Mouse (Mus musculus) kidney, postnatal 36 days (tissue): ENCODE results near the gene Trpc4ap.

ENCODE experiments used
- DNase-seq, 2 experiments: peaks; one replicate each; pipeline ENCODE4 v3.0.0; 2021 to 2022; ENCODE audit warnings: mixed read lengths in 2 of 2

Trpc4ap gene

GRCm38 (mm10) chr2:155691336-155691722 lies 855 bp downstream of the Trpc4ap start:
- DNase-seq = no peak

GRCm38 (mm10) chr2:155689211-155689610 lies 3.0 kb downstream of the Trpc4ap start:
- DNase-seq = no peak

- no peak for DNase-seq
These were observed 4.4 kb downstream of the Trpc4ap start for GRCm38 (mm10) chr2:155687746-155688145.

GRCm38 (mm10) chr2:155686572-155686971 lies 5.6 kb downstream of the Trpc4ap start:
- no peak for DNase-seq

- no peak for DNase-seq
These were observed 8.4 kb downstream of the Trpc4ap start for GRCm38 (mm10) chr2:155683821-155684220.

- no peak for DNase-seq
These were observed 9.0 kb downstream of the Trpc4ap start for GRCm38 (mm10) chr2:155683137-155683536.

- DNase-seq = no peak
These were observed 10.3 kb downstream of the Trpc4ap start for GRCm38 (mm10) chr2:155681874-155682273.

- DNase-seq = no peak
These were observed 11.0 kb downstream of the Trpc4ap start for GRCm38 (mm10) chr2:155681194-155681593.

GRCm38 (mm10) chr2:155680591-155680990 lies 11.6 kb downstream of the Trpc4ap start:
- no peak for DNase-seq

GRCm38 (mm10) chr2:155679586-155680110 lies 12.5 kb downstream of the Trpc4ap start:
- no peak for DNase-seq

- no peak for DNase-seq
These were observed 17.1 kb downstream of the Trpc4ap start for GRCm38 (mm10) chr2:155675118-155675517.

- peak; percentile 66 to 84 for DNase-seq
These were observed 18.6 kb downstream of the Trpc4ap start for GRCm38 (mm10) chr2:155673546-155673945.

GRCm38 (mm10) chr2:155671236-155671635 lies 20.9 kb downstream of the Trpc4ap start:
- peak; percentile 26 to 57 for DNase-seq

- DNase-seq = peak in 1 of 2 experiments; percentile 68
These were observed 23.7 kb downstream of the Trpc4ap start for GRCm38 (mm10) chr2:155668461-155668860.

- DNase-seq = no peak
These were observed 24.3 kb downstream of the Trpc4ap start for GRCm38 (mm10) chr2:155667881-155668280.

- no peak for DNase-seq
These were observed 28.2 kb downstream of the Trpc4ap start for GRCm38 (mm10) chr2:155663910-155664460.

- DNase-seq = peak; percentile 63 to 76
These were observed 29.1 kb downstream of the Trpc4ap start for GRCm38 (mm10) chr2:155663097-155663496.

- no peak for DNase-seq
These were observed 29.8 kb downstream of the Trpc4ap start for GRCm38 (mm10) chr2:155662390-155662789.

GRCm38 (mm10) chr2:155655759-155656372 lies 36.3 kb downstream of the Trpc4ap start:
- no peak for DNase-seq

- no peak for DNase-seq
These were observed 39.6 kb downstream of the Trpc4ap start for GRCm38 (mm10) chr2:155652618-155653017.

GRCm38 (mm10) chr2:155645746-155646145 lies 46.4 kb downstream of the Trpc4ap start:
- DNase-seq = no peak

GRCm38 (mm10) chr2:155641540-155642472 lies 50.4 kb downstream of the Trpc4ap start:
- DNase-seq = peak; percentile 85 to 86

- no peak for DNase-seq
These were observed 51.5 kb downstream of the Trpc4ap start for GRCm38 (mm10) chr2:155640656-155641055.
